Mouse (Mus musculus) heart, adult 11 months (tissue): ENCODE measurements at regions not wholly inside any gene's neighbourhood (a gene's known extent, or its start where the extent isn't known, plus 50 kb on each side); places are given as distances from the start of the nearest gene placed in this dataset.
A peak's percentile ranks its signal among the peaks of the same experiment; 100 is the strongest.

Experiments used
- DNase-seq: peaks from one replicate; pipeline ENCODE4 v3.0.0; 2022

DNA sequence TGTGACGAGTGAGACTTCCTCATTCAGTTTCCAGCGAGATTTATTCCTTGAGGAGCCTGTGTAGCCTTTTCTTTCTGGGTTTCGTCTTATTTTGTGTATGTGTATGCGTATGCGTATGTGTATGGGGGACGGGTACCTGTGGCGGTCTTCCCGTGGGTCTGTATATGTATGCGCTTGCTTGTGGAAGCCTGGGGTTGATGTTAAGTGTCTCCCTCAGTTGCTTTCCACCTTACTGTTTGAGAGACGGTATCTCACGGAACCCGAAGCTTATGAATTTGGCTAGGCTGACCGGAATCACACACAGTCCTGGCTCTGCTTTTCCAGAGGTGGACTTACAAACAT lies 87.1 kb downstream of the Ankrd50 start:
- no peak for DNase-seq

DNA sequence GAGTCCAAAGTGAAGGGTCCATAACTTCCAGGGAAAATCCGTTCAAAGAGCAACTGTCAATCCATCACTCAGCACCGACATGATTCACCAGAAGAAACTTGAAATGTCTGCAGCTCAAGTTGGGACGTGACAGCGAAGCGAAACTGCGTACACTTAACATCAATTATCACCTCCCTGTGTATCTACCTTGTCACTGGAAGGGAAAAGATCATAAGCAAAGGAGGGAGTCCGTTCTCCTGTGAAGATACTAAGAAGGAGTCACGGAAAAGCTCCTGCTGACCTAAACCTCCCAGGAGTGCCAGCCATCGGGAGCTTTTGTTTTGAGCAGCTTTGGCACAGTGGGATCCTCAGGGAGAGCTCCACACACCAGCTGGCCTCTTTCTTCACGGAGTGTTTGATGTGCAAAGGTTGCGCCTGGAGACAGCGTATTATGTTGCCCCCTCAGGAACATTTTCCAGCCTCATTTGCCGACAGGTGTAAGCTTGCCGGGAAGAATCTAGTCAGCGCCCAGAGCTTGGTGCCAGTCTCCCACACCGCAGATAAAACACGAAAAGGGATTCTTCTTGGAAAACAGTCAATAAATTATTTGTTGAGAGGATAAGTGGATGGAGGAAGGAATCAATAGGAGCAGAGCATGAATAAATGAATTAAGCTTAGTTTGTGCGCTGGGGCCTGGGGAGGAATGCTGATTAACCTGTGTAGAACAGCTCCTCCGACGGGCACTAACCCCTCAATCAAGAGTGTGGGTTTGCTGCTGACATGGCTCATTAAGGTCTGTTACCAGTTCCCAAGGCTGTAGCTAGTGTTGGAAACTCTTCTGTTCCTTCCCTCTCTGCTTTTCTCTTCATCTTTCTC lies 87.7 kb downstream of the Ankrd50 start:
- no peak for DNase-seq

DNA sequence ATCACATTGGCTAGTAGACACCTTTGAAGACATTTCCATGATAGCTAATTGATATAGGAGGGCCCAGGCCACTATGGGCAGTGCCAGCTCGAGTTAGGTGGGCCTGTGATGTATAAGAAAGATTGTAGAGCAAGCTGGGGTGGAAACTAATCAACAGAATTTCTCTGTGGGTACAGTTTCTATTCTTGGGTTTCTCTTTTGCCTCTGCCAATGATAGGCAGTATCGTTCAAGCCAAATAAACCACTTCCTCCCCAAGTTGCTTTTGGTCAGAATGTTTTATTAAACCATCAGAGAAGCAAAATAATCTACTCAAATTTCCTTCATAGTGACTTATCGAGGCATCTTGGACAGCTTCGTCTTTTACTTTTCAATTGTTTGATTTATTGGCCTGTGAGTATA lies 90.3 kb downstream of the Ankrd50 start:
- no peak for DNase-seq

DNA sequence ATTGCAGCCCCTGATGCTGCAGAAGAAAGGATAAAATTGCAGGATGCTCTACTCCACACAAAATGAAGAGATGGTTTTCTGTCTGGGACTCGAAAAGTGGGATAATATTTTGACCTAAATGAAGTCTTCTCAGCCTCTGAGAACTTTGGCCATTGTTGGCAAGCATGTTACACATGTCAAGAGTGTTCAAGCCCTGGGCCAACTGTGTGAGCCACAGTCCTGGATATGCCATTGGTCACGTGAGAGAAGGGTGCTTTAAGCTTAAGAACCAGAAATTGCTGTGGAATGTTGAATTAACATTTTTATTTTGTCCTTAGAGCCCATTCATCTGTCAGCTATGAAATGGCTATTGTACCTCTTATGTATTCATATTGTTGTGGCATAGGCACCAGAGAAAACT lies 95.0 kb downstream of the Ankrd50 start:
- DNase-seq = no peak

DNA sequence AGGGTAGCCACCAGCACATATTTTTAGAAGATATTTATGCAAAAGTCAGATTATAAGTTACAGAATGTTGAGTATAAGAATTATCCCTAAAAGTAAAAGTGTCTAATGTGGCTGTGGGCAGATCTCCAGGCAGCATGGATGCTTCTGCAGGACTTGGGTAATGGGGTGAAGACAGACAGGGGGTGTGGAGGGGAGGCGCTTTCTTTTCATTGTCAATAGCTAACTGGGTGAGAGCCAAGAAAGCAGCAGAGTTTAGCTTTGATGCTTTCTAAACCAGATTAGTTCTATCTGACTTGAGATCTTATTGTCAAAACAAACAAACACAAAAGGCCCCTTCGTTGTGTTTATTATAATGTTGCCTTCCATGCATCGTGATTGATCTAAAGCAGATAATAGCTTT lies 95.7 kb downstream of the Ankrd50 start:
- DNase-seq = no peak

DNA sequence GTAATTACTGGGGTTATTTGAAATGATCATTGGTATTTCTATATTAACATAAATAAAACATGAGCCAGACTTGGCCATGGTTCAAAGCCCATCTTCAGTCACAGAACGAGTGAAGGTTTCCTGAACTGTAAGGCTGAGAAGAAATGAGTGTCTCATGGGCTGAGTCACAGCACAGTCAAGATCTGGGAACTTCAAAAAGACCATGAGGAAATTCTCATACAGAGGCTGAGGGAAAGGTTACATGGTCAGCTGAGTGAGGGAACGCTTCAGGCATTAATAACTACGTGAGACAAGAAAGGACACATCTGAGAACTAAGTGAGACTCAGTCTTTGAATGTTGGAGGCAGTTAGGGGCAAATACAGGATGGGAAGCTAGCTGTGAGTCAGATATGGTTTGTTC lies 101.9 kb downstream of the Ankrd50 start:
- DNase-seq = no peak

DNA sequence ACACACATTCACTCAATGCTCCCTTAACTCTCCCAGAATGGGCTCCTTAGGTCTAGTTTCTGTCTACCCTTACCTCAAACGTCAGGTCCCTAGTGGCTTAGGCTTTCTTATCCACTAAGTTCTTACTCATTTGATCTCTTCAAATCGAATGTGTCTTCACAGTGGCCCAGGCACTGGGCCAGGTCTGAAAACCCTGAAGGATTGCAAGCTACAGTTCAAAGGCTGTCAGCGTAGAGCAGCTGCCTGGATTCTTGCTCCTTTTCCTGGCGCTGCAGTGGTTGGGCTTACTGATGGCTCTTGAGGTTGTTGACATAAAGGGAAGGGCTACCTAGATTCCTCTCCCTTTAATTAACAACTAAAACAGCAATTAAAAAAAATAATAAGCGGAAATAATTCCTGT lies 103.0 kb downstream of the Ankrd50 start:
- DNase-seq = peak; percentile 91

DNA sequence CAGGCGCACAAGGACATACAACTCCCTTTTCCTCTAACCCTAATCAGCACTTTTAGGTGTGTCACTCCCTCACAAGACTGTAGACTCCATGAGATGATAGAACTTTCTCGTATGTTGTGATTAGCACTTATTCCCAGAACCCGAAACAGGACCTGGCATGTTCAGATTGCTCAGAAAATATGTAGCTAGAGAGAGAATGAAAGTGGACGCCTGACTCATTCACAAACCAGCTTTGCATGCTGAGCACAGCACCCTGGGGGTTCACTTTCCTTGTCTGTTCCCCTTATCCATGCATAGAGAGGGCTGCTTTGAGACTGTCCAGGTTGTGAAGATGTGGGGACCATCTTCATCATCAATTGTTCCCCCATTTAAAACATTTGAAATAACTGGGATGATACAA lies 111.0 kb downstream of the Ankrd50 start:
- no peak for DNase-seq

DNA sequence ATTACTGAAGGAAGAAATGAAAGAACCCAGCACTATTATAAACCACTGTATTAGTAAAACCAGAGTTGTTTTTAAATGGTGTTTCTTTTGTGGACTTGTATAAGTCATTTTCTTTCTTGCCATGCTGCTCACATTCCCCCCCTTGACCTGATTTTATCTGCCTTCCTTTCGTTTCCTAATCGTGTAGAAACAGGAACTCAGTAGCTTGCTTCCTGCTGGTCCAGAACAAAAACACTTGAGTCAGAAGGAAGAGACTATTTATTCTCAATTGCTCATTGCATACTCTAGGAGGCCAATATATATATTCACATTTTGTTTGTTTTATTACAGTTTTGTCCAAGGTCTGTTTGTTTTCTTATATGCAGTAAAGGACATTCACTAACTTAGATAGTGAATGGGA lies 112.9 kb downstream of the Ankrd50 start:
- no peak for DNase-seq

DNA sequence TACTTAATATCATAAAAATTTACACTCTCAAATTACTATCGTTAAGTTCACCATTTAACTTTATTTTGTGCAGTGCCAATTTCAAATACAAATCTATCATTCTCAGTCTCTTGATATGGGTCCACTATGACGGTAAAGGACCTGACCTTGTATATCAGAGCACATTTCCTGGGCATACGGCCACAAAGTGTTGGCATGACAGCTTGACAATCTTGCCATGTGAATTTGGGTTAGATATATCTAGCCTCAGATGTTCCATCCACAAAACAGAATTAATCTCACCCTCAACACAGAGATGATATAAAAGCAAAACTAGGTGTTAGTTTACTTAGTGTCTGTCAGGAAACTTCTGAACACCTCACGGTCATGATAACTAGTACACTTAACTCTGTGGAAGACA lies 120.8 kb downstream of the Ankrd50 start:
- DNase-seq = peak; percentile 95

DNA sequence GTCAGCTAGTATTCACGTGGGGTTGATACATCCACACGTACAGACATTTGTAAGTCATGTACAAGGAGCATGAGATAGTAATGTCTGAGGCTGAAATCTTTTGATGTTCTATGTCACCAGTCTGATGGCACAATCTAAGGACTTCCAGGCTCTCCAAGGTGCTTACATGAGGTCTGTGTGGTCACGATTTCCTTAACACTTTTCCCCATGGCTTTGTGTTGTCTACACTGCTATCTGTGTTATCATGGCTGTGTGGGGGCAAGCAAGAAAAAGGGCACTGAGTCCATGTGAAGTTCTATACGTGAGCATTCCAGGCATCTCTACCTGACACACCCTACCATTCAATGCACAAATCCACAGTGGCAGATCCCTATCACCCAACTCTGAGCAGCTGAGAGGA lies 123.2 kb downstream of the Ankrd50 start:
- peak; percentile 70 for DNase-seq

DNA sequence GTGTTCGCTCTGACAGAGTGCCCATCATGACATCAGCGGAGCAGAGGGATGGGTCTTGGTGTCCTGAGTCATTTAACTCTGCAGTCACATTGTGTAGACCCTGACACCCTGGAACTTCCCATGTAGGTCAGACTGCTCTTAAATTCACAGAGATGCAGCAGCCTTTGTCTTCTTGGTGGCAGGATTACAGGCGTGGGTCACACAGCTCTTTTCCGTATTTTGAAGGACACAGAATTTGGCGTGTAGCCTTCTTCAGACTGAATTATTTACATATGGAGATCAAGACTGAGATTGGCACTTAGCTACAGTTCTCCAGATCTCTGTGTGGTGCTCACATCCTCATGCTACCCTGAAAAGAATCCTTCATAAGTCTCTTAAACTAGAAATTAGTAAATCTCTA lies 123.7 kb downstream of the Ankrd50 start:
- no peak for DNase-seq

DNA sequence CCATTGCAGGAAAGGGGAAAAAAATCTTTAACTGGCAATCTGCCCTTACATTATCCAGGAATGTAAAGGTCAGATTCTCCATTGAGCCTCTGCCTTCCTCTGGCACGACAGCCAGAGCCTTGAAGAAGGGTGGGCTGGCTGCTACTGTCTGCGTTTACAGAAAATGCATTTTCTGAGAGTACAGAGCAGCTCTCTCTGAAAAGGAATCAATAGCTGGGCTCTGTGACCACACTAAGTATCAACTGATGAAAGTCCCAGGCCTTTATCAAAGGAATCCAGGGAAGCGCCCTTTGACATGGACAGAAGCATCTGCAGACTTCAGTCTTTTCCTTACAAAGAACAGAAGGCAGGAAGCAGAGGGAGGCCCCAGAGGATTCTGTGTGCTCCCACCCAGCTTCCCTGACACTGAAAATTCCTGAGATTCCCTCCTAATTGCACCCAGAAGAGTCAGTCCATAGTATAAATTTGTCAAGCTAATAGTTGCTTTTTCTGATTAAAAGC lies 124.2 kb downstream of the Ankrd50 start:
- peak; percentile 88 for DNase-seq

DNA sequence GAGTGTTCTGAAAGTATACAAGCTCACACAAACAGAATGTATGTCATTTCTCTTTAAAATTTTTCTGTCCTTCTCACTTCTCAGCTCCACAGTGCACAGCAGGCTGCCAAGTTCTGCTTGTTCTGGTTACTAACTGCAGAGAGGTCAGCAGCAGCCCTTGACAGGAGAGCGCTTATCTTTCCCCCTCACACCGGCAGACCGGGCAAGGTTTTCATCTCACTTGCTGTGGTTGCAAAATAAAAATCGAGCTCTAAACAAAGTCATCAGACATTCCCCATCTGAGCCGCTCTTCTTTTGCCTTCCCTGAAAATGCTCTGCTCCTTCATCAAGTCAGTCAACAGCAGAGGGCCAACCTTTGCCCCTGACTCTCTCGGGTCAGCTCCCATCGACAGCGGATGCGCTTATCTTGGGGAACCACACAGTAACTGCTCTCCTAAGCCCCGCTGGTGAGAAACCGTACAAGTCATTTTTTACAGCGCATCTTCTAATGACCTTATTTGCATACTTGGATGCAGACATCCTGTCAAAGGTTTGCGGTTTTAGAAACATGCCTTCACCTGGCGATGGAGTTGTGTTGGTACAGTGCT lies 126.6 kb downstream of the Ankrd50 start:
- peak; percentile 97 for DNase-seq

DNA sequence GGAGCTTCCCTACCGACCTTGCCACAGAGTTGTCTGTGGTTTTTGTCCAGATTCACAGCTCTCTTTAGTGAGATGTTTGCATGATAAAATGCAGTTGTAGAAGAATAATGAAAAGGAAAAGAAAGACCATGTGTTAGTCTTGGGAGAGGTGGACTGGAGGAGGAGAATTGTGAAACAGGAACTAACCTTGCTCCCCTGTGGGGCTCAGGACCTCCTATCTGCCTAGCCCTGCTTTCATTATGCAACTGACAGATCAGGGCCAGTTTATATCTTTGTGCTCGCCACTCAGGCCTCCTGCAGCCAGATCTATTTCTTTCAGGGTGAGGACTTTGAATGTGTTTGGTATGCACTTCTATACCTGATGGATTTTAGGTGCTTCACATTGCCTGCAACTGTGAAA lies 140.4 kb downstream of the Ankrd50 start:
- DNase-seq = no peak

DNA sequence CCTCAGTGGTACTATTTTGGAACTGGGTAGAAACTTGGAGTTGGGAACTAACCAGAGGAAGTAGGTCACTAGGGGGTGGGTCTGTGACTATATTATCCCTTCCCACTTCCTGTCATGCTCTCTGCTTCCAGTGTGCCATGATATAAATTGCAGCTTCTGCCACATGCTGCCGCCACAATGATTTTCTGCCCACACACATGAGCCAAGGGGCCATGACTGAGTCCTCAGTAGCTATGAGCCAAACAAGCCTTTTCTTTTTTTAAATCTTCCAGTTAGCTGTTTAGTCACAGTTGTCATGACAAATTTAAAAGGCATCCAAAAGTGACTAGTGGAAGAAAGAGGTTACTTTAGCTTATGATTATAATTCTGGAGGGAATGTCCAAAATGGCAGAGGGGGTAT lies 143.0 kb downstream of the Ankrd50 start:
- DNase-seq = no peak

DNA sequence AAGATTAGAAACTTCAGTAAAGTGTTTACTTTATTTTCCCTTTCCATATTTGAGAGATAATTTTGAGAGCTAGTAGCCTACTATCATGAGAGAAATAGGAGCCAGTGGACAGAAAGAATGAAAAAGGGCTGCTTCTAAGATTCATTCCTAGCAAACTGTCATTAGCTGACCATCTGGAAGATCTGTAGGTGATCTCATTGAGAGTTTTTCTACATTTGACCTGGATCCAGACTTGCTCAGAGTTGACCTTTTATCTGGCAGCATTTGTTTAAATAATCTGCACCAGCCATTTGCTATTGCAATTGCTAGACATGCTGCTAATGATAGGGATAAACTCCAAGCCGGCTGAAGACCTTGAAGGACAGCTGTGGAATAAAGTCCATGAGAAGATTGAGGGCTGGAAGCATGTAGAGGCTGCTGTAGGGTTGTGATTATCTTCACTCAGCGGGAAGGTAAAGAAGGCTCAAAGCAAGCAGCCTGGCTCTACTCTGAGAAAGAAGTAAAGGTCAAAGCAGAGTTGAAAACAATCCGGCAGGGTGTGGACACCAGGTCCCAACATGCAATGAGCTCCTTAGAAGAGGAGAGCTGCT lies 151.2 kb downstream of the Ankrd50 start:
- no peak for DNase-seq

DNA sequence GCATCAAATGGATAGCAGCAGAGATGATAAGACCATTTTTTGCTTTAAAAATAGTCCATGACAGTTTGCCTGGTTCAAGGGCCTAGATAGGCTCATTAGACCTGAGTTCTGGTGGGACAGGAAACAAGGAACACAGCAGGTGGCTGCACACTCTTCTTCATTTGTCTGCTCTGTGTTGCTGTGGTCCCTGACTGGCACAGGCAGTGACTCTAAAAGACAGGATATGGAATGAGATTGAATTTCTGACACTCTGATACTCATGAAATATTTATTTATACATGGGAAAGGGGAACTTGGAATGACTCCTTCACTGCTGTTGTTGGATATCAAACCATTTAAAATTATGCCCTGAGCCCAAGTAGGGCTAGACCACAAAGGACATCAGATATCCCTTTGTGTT lies 153.5 kb downstream of the Ankrd50 start:
- DNase-seq = no peak

DNA sequence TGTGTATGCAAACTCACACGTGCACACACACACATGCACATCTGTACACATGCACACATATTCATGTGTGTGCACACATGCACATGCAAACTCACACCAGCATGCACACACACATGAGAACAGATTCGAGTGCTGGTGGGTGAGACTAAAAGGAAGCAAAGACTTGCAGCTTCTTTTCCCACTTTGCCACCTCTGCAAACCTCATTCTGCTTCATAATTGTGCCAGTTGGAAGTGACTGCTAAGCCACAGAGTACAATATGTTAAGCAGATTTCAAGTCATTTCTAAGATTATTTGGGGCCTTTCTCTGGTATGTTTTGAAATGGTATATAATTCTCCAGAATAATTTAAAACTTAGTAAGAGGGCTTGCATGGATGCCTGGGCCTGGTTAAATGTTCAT lies 157.4 kb downstream of the Ankrd50 start:
- no peak for DNase-seq

DNA sequence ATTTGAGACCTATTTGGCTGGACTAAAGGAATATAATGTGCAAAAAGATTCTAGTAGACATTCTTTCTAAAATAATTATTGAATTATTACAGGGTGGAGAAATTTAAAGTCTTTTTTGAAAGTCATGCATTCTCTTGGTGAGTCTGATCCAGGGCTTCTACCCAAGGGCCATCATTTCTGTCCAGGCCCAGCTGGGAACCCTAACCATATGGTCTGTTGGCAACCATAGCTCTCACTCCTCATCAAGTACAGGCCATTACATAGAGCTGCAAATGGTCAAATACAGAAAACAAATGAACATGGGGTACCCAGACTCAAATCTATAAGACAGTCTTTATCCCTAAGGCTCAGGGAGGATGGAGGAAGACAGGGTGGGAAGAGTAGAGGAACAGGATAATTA lies 158.4 kb downstream of the Ankrd50 start:
- no peak for DNase-seq

DNA sequence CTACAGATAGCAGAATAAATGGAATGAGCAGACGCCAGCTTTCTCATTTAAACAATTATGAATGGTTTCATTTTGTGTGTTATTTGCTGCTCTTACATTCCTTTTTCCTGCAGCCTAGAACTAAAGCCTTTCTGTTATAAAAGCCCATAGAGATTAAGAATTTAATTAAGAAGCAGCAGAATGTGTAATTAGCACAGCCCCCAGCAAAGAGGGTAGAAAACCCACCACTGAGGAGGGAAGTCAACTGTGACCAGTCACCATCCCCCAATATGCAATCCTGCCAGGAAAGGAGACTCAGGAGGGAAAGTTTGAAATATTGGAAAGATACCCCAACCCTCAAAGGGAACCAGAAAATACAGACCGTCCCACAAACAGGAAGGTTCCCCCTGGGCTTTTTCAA lies 160.0 kb downstream of the Ankrd50 start:
- DNase-seq = no peak

DNA sequence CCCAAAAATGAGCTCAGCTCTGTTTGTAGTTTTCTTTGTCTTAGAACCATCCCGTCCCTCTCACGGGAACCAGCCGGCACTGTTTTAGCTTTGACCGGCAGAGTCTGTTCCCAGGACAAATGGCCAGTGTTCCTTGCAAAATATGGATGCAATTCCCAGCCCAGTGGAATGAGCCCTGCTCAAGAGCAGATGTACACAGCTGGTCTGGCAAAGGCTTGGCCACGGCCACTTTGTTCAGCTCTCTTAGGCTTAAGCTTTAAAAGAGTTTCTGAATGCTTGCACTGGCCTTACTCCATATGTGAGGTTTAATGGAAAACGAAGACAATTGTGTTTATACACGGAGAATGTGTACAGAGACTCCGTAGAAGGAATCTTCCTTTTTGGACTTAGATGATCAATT lies 162.2 kb downstream of the Ankrd50 start:
- DNase-seq = peak; percentile 99

DNA sequence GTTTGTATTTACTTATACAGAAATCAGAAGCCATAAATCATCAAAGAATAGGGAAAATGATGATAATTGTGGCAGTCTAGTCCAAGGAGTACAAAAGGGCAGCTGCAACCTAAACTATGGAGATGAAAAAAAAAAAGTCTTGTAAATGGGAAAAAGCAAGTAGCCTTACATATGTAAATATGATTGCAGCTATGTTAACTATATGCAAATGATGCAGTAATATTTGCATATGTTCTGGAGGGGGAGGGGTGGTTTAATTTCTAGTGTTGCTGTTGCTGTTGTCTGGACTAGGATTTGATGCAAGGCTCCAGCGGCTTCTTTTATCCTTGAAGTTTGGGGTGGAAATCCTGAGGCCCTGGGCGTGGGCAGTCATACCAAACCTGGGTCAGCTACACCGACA lies 163.0 kb downstream of the Ankrd50 start:
- DNase-seq = no peak

DNA sequence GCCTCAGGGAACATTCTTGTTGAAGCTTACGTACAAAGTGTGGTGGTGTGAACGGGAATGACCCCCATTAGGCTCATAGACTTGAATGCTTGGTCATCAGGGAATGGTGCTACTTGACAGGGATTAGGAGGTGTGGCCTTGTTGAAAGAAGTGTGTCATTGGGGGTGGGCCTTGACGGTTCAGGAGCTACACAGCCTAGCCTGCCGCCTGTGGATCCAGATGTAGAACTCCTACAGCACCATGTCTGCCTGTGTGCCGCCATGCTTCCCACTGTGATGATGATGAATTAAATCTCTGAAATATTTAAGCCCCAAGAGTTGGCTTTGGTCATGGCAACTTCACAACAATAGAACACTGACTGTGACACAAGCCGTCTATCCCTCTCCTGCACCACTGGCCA lies 163.6 kb downstream of the Ankrd50 start:
- DNase-seq = no peak
